Mouse (Mus musculus) cerebellum, adult 18-20 months (tissue): Measurements from ENCODE around the gene Atg101.

Experiments
- DNase-seq, 2 experiments: peaks; one replicate each; pipeline ENCODE4 v3.0.0; 2021

Gene Atg101

GRCm38 (mm10) chr15:101255842-101256462 is 28.1 kb upstream of the Atg101 start:
- no peak for DNase-seq

GRCm38 (mm10) chr15:101256463-101257206 is 27.4 kb upstream of the Atg101 start:
- no peak for DNase-seq

- DNase-seq: no peak
These were observed 25.7 kb upstream of the Atg101 start for GRCm38 (mm10) chr15:101258420-101258819.

GRCm38 (mm10) chr15:101259922-101260321 is 24.1 kb upstream of the Atg101 start:
- no peak for DNase-seq

- peak in 1 of 2 experiments; percentile 52 for DNase-seq
These were observed 23.7 kb upstream of the Atg101 start for GRCm38 (mm10) chr15:101260387-101260786.

GRCm38 (mm10) chr15:101260874-101261622 is 23.0 kb upstream of the Atg101 start:
- DNase-seq: no peak

- DNase-seq: no peak
These were observed 21.6 kb upstream of the Atg101 start for GRCm38 (mm10) chr15:101262502-101262901.

GRCm38 (mm10) chr15:101266132-101266963 is 17.7 kb upstream of the Atg101 start:
- peak; percentile 92 to 94 for DNase-seq

- no peak for DNase-seq
These were observed 16.7 kb upstream of the Atg101 start for GRCm38 (mm10) chr15:101267053-101268032.

GRCm38 (mm10) chr15:101270101-101270820 is 13.8 kb upstream of the Atg101 start:
- DNase-seq: no peak

GRCm38 (mm10) chr15:101271107-101271506 is 13.0 kb upstream of the Atg101 start:
- DNase-seq: no peak

- DNase-seq: no peak
These were observed 12.6 kb upstream of the Atg101 start for GRCm38 (mm10) chr15:101271513-101271912.

- DNase-seq: no peak
These were observed 9.7 kb upstream of the Atg101 start for GRCm38 (mm10) chr15:101274380-101274779.

GRCm38 (mm10) chr15:101277351-101277899 is 6.6 kb upstream of the Atg101 start:
- no peak for DNase-seq

GRCm38 (mm10) chr15:101278589-101278988 is 5.5 kb upstream of the Atg101 start:
- DNase-seq: no peak

GRCm38 (mm10) chr15:101279430-101279999 is 4.6 kb upstream of the Atg101 start:
- DNase-seq: no peak

GRCm38 (mm10) chr15:101282471-101282870 is 1.6 kb upstream of the Atg101 start:
- no peak for DNase-seq

GRCm38 (mm10) chr15:101283183-101283910 is 725 bp upstream of the Atg101 start:
- DNase-seq: peak; percentile 77 to 78

GRCm38 (mm10) chr15:101286129-101286770 is 2.2 kb downstream of the Atg101 start:
- no peak for DNase-seq
